Mouse (Mus musculus) megakaryocyte progenitor cell, adult 5-6 weeks (primary cell): ENCODE data around the gene Fa2h. TPM values are rescaled to one million over a fixed set of nuclear protein-coding genes. Genes with fewer than 3 reads are reported as not detected.
"Not testable (repeated sequence)": the region's sequence is repeated elsewhere in the genome, so short reads cannot be mapped to it uniquely, and the experiment has no call there.

Experiments used
- ATAC-seq: replicated peaks from 2 replicates; pipeline ENCODE4 v1.8.0; 2016; ENCODE audit warnings: mild to moderate bottlenecking, moderate TSS enrichment, inconsistent platforms; ENCODE audit not compliant: poor library complexity
- total RNA-seq, 2 experiments: library from RNA; stranded (forward) in 1 of 2; stranded (reverse) in 1 of 2; fragments of 157-497, 149-512 nt in 1 of 2; fragments of 200-1000 nt in 1 of 2; gene quantifications; 2 replicates each; pipeline versions ENCODE4 v1.2.3 to v1.2.4; 2015 to 2017

The Fa2h gene
- total RNA-seq, 2 experiments from 2014 or later: not detected

GRCm38 (mm10) chr8:111359936-111360335 lies 33.7 kb downstream of the Fa2h start:
- no peak for ATAC-seq

- ATAC-seq: no peak
Observed at GRCm38 (mm10) chr8:111358905-111359304, 34.7 kb downstream of the Fa2h start.

- ATAC-seq: no peak
Observed at GRCm38 (mm10) chr8:111357433-111357832, 36.2 kb downstream of the Fa2h start.

- ATAC-seq: no peak
Observed at GRCm38 (mm10) chr8:111353497-111353896, 40.1 kb downstream of the Fa2h start.

GRCm38 (mm10) chr8:111352289-111352688 lies 41.3 kb downstream of the Fa2h start:
- ATAC-seq: no peak

GRCm38 (mm10) chr8:111350577-111350976 lies 43.0 kb downstream of the Fa2h start:
- no peak for ATAC-seq

- peak; percentile 94 for ATAC-seq
Observed at GRCm38 (mm10) chr8:111343225-111343624, 50.4 kb downstream of the Fa2h start.

GRCm38 (mm10) chr8:111340186-111340585 lies 53.4 kb downstream of the Fa2h start:
- ATAC-seq: no peak

GRCm38 (mm10) chr8:111338370-111339208 lies 55.0 kb downstream of the Fa2h start:
- ATAC-seq: peak; percentile 43

GRCm38 (mm10) chr8:111337890-111338347 lies 55.7 kb downstream of the Fa2h start, which contains the start of gene Mlkl:
TSS of gene Mlkl (minus strand) at chr8:111338177.
- ATAC-seq: peak; percentile 60

GRCm38 (mm10) chr8:111337311-111337889 lies 56.2 kb downstream of the Fa2h start:
- ATAC-seq: peak; percentile 58

- ATAC-seq: no peak
Observed at GRCm38 (mm10) chr8:111336692-111337091, 56.9 kb downstream of the Fa2h start.

GRCm38 (mm10) chr8:111325222-111325790 lies 68.3 kb downstream of the Fa2h start:
- peak; percentile 52 for ATAC-seq

GRCm38 (mm10) chr8:111314729-111315128 lies 78.9 kb downstream of the Fa2h start:
- no peak for ATAC-seq

- not testable (repeated sequence) for ATAC-seq
Observed at GRCm38 (mm10) chr8:111313961-111314360, 79.7 kb downstream of the Fa2h start.

GRCm38 (mm10) chr8:111312758-111313162 lies 80.9 kb downstream of the Fa2h start:
- peak; percentile 97 for ATAC-seq

- ATAC-seq: peak; percentile 43; the same call in 1 of the 2 replicates
Observed at GRCm38 (mm10) chr8:111310006-111310405, 83.6 kb downstream of the Fa2h start.

GRCm38 (mm10) chr8:111305031-111305730 lies 88.4 kb downstream of the Fa2h start:
- ATAC-seq: no peak

GRCm38 (mm10) chr8:111304359-111304758 lies 89.3 kb downstream of the Fa2h start:
- no peak for ATAC-seq

GRCm38 (mm10) chr8:111303076-111303803 lies 90.4 kb downstream of the Fa2h start:
- not testable (repeated sequence) for ATAC-seq
